Mouse (Mus musculus): Measurements from ENCODE around the gene Arhgap44. TPM values are rescaled to one million over a fixed set of nuclear protein-coding genes. Genes with fewer than 3 reads are reported as not detected.
A peak's percentile ranks its signal among the peaks of the same experiment; 100 is the strongest.

Gene Arhgap44
- total RNA-seq, 2 experiments from 2014 or later = 117 to 123 TPM

DNA sequence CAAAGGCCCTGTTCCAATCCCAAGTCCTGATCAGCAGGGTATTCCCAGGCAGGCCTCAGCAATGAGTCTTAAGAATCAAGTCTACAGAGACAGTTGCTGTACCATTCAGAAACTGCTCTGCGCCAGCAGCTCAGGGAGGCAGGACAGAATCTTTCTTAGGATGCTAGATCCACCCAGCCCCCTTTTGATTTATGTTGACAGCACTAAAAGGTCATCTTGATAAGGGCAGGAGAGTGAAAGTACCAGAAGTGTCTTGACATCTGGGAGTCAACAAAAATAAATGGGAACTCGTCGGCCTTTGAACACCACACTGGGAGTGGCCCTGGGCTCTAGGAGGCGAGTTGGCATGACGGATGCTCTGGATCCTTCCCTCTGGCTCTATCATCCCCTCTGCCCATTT lies 159.2 kb downstream of the Arhgap44 start:
- TF ChIP-seq CTCF (conservative IDR thresholded peaks at IDR 0.05) = no peak
- H3K27ac ChIP-seq = no peak overlapping the region
- H3K4me3 ChIP-seq = no peak overlapping the region
- no peak for DNase-seq (ENCODE audit: low spot score in 2 of 2)

DNA sequence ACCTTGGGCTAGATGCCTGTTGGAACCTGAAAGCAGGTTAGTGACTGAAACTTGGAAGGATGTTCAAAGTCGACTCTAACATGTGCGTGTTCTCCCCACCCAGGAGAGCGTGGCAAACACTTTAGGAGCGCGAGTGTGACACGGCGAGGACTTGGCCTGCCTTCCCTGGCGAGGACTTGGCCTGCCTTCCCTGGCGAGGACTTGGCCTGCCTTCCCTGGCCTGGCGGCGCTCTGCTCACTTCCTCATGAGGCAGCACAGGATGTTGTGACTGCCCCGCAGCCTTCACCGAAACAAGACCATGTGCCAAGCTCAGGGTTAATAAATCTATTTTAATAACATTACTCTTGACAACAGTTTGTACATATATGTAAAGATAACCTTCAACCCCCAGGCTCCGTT lies 161.0 kb downstream of the Arhgap44 start:
- Histone ChIP-seq H3K27ac (no peak overlapping the region), H3K4me3 (no peak overlapping the region)
- DNase-seq (ENCODE audit: low spot score in 2 of 2) = no peak
- TF ChIP-seq CTCF (conservative IDR thresholded peaks at IDR 0.05) = no peak

DNA sequence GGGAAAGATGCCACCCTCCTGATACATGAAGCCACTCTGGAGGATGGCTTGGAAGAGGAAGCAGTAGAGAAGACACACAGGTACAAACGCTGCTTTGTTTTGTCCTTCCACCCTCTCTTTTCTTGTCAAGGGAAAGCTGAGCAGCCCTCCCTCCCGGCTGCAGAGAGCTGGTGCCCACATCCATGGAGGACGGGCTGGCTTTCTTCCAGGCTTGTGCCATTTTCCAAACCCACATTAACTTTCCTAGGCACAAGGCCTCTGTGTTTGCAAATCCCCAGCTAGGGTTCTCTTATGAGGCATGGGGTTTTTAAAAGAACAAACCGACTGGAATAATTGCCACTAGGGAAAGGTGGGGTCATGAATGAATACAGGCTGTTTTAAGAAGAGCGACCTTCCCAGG lies 163.1 kb downstream of the Arhgap44 start:
- no peak for DNase-seq (ENCODE audit: low spot score in 2 of 2)
- H3K4me3 ChIP-seq = no peak overlapping the region
- H3K27ac ChIP-seq = 0 out of 2 replicates have a peak overlapping the region, but pooled peaks have one; percentile 18
- TF ChIP-seq CTCF (conservative IDR thresholded peaks at IDR 0.05) = no peak

DNA sequence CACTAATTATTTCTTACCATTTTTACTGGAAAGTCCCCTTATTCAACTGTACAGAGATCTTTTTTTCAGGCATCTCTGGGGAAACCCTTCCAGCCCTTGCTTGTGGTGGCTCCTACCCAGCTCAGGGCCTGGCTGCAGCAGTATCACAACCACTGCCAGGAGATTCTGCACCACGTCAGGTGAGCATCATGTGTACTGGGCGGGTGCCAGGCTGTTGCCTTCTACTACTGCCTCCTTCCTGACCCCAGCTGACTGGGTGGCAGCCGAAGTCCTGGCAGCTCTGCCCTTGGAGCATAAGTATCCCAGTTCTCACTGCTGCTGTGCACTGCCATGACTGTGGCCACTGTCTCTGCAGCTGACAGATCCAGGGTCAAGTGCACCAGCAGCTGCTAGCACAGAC lies 164.3 kb downstream of the Arhgap44 start:
- TF ChIP-seq CTCF (conservative IDR thresholded peaks at IDR 0.05) = no peak
- no peak overlapping the region for H3K4me3 ChIP-seq
- no peak overlapping the region for H3K27ac ChIP-seq
- DNase-seq (ENCODE audit: low spot score in 2 of 2) = no peak

- TF ChIP-seq CTCF (conservative IDR thresholded peaks at IDR 0.05) = no peak
- DNase-seq (ENCODE audit: low spot score in 2 of 2) = no peak
- Histone ChIP-seq H3K4me3 (no peak overlapping the region), H3K27ac (no peak overlapping the region)
These were observed 174.2 kb downstream of the Arhgap44 start for GRCm38 (mm10) chr11:64988556-64988955.

DNA sequence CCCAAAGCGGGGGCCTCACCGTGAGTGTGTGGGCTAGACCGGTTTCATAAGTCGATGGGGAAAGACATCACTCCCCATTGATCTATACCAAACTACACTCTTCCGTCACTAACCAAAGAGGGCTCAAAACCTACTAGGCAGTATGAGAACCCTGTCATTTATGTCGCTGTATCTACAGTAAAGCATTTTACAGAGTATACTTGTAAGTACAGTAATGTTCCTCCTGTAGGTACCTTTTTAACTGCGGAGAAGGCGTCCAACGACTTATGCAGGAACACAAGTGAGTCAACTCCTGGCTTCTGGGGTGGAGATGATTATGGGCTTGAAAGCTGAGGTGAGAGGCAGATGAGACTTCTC lies 183.3 kb downstream of the Arhgap44 start:
- Histone ChIP-seq H3K27ac (peak overlapping the region; percentile 77; the same call in 1 of the 2 replicates), H3K4me3 (peak overlapping the region; percentile 87)
- no peak for TF ChIP-seq CTCF (conservative IDR thresholded peaks at IDR 0.05)
- DNase-seq (ENCODE audit: low spot score in 2 of 2) = no peak

DNA sequence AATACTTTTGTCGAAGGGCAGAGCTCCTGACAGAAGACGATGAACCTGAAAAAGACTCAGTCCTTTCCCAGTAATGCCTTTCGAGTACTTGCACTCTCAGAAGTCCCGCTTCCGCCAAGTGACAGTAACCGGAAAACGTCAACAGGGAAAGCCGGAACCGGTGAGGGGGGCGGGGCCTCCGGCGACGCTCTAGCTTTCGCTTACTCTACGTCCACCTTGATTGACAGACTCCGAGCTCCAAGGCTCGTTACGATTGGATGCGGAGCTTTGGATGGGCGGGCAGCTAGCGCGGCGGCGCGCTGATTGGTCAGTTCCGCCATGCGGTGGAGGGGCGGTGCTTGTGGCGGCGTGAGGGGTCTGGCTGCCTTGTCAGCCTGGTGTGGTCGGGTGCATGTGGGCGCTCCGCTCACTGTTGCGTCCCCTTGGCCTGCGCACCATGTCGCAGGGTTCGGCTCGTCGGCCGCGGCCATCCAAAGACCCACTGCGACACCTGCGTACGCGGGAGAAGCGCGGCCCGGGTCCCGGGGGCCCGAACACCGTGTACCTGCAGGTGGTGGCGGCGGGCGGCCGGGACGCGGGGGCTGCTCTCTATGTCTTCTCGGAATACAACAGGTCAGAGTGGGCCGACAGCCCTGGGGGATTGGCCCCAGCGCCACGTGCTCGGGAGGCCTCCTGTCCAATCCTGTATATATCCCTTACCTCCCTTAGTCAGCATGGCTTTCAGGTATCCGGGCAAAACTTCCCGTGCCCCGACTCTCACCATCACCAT lies 183.9 kb downstream of the Arhgap44 start, which contains the start of gene Elac2:
Gene Elac2 (plus strand): TSS at position 319 of the 769 bp plus-strand sequence.
- DNase-seq (ENCODE audit: low spot score in 2 of 2) = peak; percentile 96 to 98
- peak within 1 kb of the TSS; percentile 83 for H3K27ac ChIP-seq

DNA sequence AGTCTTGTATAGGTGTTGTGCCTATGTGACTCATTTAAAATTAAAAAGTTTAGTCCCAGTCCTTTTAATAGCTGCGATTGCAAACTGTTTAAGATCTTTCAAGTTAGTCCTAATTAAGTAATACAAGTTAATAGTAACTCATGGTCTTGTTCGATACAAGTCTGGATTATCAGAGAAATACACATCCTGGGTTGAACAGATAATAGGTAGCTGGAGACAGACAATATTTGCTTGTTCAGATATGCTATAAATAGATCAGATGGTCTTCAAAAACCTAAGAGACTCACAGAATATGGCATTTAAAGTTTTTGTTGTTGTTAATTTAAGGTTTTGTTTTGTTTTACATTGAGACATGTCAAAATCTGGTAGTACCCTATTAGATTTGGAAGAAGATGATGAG lies 190.3 kb downstream of the Arhgap44 start:
- no peak overlapping the region for H3K4me3 ChIP-seq
- no peak for DNase-seq (ENCODE audit: low spot score in 2 of 2)
- no peak overlapping the region for H3K27ac ChIP-seq
- no peak for TF ChIP-seq CTCF (conservative IDR thresholded peaks at IDR 0.05)

More for the DNA sequence above, 183.9 kb downstream of the Arhgap44 start, which contains the start of gene Elac2:
- no peak for TF ChIP-seq CTCF (conservative IDR thresholded peaks at IDR 0.05)
- H3K4me3 ChIP-seq = peak within 1 kb of the TSS; percentile 87

DNA sequence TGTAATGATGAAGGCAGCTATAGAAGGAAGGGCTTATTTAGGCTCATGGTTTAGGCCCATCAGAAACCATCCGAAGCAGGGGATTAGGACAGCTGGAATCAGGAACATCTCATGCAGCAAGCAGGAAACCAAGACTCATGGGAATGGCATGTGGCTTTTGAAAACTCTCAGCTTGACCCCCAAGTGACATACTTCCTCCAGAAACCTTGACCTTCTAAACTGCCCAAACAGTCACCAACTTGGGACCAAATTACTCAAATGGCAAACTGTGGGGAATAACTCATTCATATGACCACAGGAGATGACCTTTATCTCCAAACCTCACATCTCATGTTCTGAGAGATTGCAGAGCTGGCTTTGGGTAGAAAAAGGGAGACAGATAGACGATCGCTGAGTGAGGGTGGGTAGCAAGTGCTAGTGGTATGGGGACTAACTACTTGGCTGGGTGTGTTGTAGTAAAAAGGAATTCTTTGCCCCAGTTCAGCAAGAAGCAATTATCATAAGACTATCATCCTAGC lies 191.2 kb downstream of the Arhgap44 start:
- no peak for DNase-seq (ENCODE audit: low spot score in 2 of 2)
- no peak overlapping the region for H3K4me3 ChIP-seq
- no peak overlapping the region for H3K27ac ChIP-seq
- TF ChIP-seq CTCF (conservative IDR thresholded peaks at IDR 0.05) = no peak

DNA sequence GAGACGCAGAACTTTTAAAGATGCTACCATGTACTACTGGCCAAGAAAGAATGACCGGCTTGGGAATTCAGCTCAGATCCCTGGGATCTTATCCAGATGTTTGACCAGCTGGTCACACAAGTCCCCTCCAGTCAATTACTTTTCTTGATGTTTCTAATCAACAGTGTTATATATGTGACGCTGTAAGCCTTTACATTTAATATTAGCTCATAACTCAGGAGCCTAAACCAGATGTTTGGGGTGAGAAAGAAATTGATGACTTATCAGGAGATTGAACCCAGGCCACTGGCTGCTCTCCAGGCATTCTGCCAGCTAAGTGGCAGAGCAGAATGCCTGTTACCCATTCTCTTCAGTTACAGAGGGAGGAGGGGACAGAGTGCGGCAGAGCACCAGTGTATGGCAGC lies 193.8 kb downstream of the Arhgap44 start:
- DNase-seq (ENCODE audit: low spot score in 2 of 2) = no peak
- no peak for TF ChIP-seq CTCF (conservative IDR thresholded peaks at IDR 0.05)
- Histone ChIP-seq H3K27ac (no peak overlapping the region), H3K4me3 (no peak overlapping the region)

- DNase-seq (ENCODE audit: low spot score in 2 of 2) = peak; percentile 74 to 84
- no peak overlapping the region for H3K27ac ChIP-seq
- no peak overlapping the region for H3K4me3 ChIP-seq
- TF ChIP-seq CTCF (conservative IDR thresholded peaks at IDR 0.05) = peak; percentile 96; the same call in 1 of the 2 replicates
These were observed 194.3 kb downstream of the Arhgap44 start for GRCm38 (mm10) chr11:64968507-64968906.

GRCm38 (mm10) chr11:64962629-64963028 lies 200.1 kb downstream of the Arhgap44 start:
- no peak overlapping the region for H3K4me3 ChIP-seq
- DNase-seq (ENCODE audit: low spot score in 2 of 2) = no peak
- no peak overlapping the region for H3K27ac ChIP-seq
- no peak for TF ChIP-seq CTCF (conservative IDR thresholded peaks at IDR 0.05)

- Histone ChIP-seq H3K4me3 (peak overlapping the region; percentile 11), H3K27ac (no peak overlapping the region)
- DNase-seq (ENCODE audit: low spot score in 2 of 2) = no peak
- TF ChIP-seq CTCF (conservative IDR thresholded peaks at IDR 0.05) = no peak
These were observed 205.6 kb downstream of the Arhgap44 start for GRCm38 (mm10) chr11:64956962-64957729.

Small RNA genes within 50 kb of the gene (microRNA-seq; reads per million reads assigned to microRNA genes)
- gene Gm25991 = 0 reads per million in 2 experiments

Other genes starting within 250 kb of the Arhgap44 start
- 10 to 100 TPM; 26.6 to 27.8 TPM for gene Elac2, start 183.9 kb downstream of the Arhgap44 start, total RNA-seq (2021)
- 1 to 10 TPM; 3.2 to 4.7 TPM for gene 1700086D15Rik, start 3.1 kb downstream of the Arhgap44 start, total RNA-seq (2021)
- under 1 TPM; 0.39 to 0.97 TPM for gene Myocd, start 107.0 kb upstream of the Arhgap44 start, total RNA-seq (2021)